Mouse (Mus musculus): ENCODE measurements around the gene Sectm1b. TPM values are rescaled to one million over a fixed set of nuclear protein-coding genes. Genes with fewer than 3 reads are reported as not detected.
"Not testable (repeated sequence)": the region's sequence is repeated elsewhere in the genome, so short reads cannot be mapped to it uniquely, and the experiment has no call there.

Sectm1b gene
- not detected for total RNA-seq (2021)

DNA sequence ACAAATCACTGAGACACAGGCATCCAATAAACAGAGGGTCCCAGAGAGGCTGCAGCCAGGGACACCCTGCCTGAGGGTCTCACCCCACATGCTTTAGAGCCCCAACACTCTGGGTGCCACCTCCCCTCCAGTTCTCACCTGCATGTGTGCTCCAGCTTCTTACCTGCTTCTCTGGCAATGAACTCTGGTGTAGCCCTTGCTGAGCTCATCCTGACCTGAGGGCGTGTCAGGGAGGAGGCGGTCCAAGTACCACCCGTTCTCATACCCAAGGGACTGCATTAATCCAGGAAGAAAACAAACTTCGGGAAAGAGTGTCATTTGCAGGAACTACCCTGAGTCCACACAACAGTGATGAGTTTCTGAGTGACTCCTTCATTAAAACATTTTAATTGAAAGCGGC lies at the start of gene Sectm1b:
TSS of gene Sectm1b (minus strand) at position 191 of the 400 bp plus-strand sequence.
- DNase-seq (ENCODE audit: low spot score), result no peak
- intact Hi-C loops (cut with DNase I), result loop anchor here (5.0 kb wide), 2 partner anchors 59 to 139 kb away; partner anchors contain the start of genes Hexdc and Ogfod3

DNA sequence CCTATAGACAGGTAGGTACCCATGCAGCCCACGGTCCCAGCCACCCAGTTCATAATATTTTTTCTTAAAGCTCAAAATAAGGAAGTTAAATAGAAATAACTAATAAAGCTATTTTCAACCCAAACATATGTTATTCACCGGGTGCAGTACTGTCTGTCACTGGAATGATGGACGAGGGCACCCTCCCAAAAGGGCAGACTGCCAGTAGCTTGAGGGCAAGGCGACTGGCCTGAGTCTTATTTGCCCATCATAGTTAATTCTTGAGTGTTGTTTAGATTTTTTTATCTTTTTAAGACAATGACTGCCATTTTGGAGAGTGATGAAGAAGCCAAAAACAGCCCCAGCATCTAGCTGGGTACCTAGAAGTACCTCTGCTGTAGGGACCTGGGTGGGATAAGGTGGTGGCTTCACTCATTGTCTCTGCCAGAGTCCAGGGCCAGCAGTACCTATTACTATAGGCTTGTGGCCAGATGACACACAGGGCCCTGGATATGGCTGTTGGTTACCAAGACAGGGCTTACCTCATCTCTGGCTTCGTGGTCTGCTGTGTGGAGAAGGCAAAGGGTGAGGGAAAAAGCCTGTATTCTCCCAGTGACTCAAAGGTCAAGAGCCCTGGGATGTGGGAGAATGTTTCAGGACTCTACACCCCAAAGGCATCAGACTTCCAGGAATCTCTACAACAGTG lies 48.9 kb upstream of the Sectm1b start:
- intact Hi-C loops (cut with DNase I), result no loop called here
- DNase-seq (ENCODE audit: low spot score), result no peak

DNA sequence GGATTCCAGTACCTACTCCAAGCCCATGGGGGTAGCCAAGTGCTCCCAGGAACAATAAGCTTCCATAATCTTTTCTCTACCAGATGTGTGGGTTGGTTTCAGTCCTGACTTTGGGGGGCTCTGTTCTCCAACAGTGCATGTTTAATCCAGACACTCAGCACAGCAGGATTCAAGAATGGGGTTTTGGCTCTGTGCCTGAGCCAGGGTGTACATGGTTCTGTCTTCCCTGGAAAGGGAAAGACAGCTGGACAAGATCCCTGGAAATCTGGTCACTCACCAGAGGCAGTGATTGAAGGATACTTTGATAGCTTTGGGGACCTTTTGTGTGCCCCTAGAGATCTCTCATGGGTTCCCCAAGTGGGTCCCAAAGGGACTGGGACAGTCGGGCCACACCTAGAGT lies 48.2 kb upstream of the Sectm1b start:
- no peak for DNase-seq (ENCODE audit: low spot score)
- intact Hi-C loops (cut with DNase I), result no loop called here

DNA sequence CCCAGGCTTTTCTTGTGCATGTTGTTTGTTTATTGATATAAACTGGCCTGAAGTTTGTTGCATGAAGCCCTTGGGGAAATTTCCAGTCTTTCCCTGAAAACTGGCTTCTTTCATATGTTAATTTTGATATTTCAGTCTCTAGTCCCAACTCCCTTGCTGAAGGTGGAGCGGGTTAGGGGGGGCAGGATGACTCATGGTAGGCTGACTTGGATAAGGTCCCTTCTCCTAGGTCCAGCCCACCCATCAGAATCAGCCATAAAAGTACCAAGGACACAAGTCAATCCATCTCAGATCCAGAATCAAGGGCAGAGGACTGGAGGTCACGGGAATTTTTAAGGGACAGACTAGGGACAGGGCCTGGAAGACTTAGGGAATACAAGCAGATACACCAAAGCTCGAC lies 47.7 kb upstream of the Sectm1b start:
- no peak for DNase-seq (ENCODE audit: low spot score)
- intact Hi-C loops (cut with DNase I), result no loop called here

DNA sequence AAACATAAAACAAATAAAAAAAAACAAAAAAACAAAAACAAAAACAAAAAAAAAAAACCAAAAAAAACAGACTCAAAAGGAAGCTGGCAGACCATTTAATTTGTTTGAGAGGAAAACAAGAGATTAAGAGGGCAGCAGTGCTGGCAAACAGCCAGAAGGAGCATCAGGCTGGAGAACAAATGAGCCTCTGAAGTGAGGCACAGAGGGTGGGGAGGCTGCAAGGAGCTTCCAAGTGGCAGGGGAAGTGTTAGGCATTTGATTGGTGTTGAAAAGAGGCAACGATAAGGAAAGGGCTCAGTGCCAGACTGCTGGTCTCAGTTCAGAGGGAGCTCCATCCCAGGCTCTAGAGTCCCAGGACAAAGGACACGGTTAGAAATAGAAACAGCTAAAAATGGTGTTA lies 46.6 kb upstream of the Sectm1b start:
- intact Hi-C loops (cut with DNase I), result no loop called here
- DNase-seq (ENCODE audit: low spot score), result peak; percentile 47

DNA sequence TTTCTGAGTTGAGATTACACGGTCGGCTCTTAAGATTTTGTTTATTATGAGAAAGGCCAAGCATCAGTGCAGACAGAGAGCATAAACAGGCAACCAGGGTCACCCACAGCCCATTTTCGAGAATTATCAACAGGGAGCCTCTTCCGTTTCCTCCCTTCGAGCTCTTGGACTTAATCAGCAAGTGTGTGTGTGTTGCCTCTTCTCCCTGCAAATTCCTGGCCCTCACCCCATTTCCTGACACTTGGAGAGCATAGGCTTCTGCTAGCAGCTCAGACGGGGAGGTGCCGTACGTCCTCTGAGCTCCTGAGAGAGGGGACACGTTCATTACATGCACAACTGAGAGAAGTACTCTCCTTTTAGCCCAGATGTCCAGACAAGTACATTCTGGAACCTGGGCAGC lies 44.7 kb upstream of the Sectm1b start:
- DNase-seq (ENCODE audit: low spot score), result no peak
- intact Hi-C loops (cut with DNase I), result no loop called here

DNA sequence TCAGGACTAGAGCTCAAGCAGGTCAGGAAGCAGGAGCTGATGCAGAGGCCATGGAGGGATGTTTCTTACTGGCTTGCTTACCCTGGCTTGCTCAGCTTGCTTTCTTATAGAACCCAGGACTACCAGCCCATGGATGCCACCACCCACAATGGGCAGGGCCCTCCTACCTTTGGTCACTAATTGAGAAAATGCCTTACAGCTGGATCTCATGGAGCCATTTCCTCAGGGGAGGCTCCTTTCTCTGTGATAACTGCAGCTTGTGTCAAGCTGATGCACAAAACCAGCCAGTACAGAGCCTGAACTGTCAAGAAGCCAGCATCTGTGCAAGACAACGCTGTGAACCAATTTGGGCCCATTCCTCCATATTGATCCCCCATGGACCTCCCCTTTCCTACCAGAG lies 43.9 kb upstream of the Sectm1b start:
- DNase-seq (ENCODE audit: low spot score); intact Hi-C loops (cut with DNase I): not testable (repeated sequence)

DNA sequence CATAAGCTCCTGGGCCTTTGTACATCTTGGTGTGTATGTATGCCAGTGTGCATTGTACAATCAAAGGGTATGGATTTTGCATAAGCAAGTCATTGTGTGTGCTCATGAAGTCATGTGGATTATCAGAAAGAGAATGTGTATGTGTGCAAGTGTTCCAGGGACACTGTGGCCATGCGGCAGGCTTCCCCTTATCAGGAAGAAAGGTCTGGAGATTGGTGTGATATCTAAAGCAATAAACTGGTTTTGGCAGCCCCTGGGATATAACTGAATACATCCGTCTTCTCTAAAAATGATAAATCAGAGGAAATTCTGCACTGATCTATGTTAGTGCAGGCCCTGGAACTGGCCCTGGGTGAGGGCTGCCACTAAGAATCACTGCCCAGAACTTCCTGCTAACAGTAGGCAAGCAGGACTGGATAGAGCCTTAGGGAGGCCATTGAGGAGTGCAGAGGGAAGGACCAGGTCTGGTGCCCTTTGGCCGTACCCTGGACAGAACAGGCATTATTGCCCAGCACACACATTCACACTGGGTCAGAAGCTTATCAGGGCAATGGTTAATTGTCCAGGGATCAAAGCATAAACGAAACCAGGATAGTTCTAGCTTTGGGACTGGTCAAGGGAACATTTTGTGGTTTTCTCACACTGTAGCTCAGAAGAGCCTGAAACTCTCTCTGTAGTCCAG lies 37.9 kb upstream of the Sectm1b start:
- no peak for DNase-seq (ENCODE audit: low spot score)
- intact Hi-C loops (cut with DNase I), result no loop called here

DNA sequence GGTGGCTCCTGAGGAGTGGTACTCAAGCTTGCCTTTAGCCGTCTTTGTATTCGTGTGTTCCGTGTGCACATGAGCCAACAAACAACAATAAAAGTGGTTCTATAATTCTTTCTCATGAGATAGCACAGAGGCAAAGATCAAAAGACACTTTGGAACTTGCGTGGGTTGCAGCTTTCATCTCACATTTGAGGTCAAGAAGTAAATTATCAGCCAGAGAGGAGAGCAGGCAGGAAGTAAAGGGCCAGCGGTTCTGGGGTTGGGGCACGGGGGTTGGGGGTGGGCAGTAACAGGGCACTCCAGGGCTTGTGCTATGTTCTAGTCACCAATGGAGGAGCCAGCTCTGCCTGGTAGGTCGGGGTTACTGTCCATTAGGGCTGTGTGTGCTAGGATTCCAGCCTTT lies 37.3 kb upstream of the Sectm1b start:
- no peak for DNase-seq (ENCODE audit: low spot score)
- intact Hi-C loops (cut with DNase I), result no loop called here

DNA sequence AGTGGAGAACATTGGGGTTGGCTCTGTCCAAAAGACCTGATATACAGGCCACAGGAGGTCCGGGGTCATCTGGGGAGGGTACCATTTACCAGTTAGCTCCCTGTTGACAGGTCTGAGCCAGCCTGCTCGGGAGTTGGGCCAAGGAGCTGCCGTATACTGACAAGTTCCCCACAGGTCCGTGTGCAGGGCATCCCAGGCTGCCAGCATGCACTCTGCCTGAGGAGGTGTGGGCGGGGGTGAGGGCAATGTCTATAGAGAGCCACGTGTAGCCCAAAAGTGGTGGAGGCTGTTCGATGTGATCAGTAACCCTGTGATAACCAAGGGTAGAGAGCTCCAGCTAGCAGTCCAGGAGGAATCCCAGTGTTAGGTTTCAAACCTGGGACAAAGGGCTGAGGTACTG lies 36.4 kb upstream of the Sectm1b start:
- intact Hi-C loops (cut with DNase I), result no loop called here

DNA sequence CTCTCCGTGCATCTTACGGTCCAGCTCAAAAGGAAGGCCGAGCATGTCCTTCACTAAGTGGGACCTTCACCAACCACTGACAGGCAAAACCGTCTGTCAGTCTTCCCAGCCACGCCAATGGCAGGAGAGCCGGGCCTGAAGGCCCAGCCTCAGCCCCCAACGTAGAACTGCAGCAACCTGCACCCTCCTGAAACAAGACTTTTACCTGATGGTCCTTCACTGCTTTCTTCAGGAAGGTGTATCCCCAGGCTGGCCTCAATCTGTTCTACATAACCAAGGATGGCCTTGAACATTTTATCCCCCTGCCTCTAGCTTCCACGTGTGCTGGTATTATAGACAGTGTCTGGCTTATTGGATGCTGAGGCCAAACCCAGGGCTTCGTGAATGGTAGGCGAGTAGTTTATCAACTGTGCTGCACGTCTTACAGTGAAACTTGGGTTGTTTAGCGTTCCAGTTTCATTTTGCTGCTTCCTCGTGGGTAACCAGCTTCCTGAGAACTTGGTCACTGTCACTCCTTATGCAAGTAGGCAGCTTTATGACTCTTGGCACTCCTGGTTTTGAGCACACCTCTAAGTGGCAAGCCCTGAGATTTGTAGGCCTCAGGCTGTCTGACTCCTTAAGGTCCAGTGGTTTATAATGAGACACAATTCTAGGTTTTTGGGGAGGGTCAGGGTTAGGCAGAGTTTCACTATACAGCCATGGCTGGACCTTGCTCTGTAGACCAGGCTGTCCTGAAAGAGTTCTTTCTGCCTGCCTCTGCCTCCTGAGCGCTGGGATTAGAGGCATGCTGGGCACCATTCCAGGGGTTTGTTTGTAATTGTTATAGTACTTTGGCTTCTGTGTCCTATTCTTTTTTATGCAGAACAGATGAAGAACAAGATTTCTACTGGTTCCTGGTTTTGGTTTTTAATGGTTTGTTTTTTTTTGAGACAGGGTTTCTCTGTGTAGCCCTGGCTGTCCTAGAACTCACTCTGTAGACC lies 29.5 kb upstream of the Sectm1b start:
- no peak for DNase-seq (ENCODE audit: low spot score)
- intact Hi-C loops (cut with DNase I), result no loop called here

More for the DNA sequence above, 36.4 kb upstream of the Sectm1b start:
- no peak for DNase-seq (ENCODE audit: low spot score)

DNA sequence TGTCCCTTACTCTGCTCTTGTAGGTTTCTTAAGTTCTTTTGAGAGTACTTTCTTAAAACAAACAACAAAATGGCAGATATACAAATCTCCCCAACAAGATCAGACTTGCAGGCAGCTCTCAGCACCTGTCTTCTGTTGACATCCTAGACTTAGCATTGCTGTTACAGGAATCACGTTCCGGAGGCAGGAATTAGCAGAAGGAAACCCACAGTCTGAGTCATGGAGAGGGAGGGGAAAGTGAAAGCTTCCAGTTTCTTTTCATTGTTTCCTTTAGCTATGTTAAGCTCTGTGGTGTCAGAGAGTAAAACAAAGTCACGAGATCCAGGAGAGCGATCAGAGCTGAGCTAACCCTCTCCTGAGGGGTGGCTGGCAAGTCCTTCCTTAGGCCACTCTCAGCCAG lies 27.6 kb upstream of the Sectm1b start:
- intact Hi-C loops (cut with DNase I), result no loop called here
- no peak for DNase-seq (ENCODE audit: low spot score)

DNA sequence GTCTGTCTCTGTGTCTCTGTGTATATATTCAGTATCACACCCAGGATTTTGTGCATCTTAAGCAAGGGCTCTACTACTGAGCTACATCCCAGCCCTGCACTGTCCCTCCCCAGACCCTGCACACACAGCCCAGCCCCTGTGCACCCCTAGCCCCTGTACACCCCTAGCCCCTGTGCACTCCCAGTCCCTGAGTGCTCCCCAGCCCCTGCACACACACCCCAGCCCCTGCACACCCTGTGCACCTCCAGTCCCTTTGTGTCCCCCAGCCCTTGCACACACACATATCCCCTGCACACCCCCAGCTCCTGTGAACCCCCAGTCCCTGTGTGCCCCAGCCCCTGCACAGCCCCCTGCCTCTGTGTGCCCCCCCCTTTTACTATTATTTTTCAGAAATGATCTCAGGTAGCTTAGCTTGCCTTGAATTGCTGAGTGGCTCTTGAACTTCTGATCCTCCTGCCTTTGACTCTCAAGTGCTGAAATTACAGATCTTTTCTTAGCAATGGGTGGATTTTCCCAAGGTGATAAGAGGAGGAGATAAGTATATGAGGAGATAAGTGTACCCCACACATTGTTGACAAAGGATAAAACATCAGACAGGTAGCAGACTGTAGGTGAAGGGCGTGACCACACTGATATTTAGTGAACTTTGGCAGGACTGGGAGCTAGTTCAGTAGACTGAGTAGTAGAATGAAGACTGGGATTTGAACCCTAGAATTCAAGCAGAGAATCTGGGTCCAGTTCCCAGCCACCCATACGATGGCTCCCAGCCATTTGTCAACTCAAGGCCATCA lies 26.6 kb upstream of the Sectm1b start:
- DNase-seq (ENCODE audit: low spot score), result no peak
- intact Hi-C loops (cut with DNase I), result no loop called here

DNA sequence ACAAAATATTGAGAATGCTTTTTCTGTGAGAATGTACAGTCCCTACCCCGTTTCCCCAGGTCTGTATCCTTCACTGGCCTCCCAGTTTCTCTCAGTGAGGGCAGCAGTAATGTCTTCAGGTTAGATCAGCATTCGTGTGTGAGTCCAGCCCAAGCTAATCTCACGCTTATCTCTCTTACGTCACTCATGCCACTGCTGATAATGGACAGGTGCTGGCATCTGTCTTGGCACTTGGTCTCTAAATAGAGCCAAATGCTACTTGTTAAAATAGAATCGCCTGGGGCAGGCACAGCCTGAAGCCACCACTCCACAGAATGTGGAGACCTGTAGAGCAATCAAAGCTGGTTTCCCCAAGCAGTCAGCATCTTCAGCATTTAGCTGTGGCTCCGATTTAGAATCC lies 25.6 kb upstream of the Sectm1b start:
- intact Hi-C loops (cut with DNase I), result no loop called here
- no peak for DNase-seq (ENCODE audit: low spot score)

DNA sequence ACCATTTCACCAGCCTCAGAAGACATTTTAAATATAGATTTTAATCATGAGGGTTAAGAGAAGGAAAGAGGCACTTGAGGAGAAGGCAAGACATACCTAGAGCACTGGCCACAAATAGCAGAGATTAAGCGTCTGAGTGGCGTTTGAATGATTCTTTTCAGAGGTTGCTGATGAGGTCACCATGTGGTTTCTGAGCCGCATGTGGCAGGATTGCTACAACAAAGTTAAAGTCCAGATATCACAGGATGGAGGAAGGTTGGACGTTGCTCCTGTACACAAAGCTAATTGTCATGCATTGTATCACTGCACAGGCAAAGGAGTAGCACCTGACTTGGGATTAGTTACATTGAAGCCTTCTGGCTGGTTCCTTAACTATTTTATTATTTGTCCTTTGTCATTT lies 22.9 kb upstream of the Sectm1b start:
- no peak for DNase-seq (ENCODE audit: low spot score)
- intact Hi-C loops (cut with DNase I), result no loop called here

DNA sequence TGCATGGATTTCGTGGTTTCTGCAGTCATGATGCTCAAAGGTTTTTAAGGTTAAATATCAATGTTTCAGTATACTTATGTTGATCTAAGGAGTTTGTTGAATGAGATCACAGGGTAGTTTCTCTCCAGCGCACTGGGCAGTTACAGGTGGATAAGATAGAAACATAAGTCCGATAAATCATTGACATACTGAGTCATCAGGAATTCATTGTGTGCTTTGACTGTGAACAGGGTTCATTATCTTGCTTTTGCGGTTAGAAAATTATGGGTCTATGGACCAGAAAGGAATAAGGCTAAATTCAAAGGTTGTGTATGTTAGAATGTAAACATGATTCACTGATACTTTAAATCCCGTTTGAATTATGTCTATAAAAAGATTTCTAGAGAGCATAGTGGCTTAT lies 21.8 kb upstream of the Sectm1b start:
- intact Hi-C loops (cut with DNase I), result no loop called here
- DNase-seq (ENCODE audit: low spot score), result no peak

DNA sequence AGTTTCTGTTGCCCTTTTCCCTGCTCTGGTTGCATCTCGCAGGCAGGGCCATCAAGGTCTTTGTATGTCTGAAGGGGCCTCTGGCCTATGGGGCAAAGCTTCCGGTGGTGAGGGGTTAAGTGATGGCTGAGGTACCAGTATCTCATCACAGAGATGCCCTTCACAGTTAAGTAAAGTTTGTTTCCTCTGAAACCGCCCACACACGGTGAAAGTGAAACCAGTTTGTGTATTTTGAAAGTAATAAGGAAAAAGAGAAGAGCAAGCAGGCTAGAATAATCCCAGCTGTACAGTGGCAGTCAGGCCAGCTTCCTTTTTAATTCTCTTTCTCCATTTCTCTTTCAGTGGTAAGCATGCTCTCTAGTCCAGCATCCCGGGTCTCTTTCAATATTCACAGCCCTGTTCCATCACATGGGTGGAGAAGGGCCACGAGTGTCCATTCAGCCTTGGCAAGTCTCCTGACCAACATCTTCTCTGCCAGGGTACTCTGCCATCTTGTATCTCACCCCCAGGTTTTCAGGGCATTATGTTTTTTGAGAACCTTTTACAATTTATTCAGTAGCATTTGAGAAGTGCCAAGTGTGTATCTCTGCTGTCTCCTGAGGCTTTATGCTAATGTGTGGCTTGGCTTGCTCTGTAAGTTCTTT lies 19.6 kb upstream of the Sectm1b start:
- DNase-seq (ENCODE audit: low spot score), result no peak
- intact Hi-C loops (cut with DNase I), result no loop called here

DNA sequence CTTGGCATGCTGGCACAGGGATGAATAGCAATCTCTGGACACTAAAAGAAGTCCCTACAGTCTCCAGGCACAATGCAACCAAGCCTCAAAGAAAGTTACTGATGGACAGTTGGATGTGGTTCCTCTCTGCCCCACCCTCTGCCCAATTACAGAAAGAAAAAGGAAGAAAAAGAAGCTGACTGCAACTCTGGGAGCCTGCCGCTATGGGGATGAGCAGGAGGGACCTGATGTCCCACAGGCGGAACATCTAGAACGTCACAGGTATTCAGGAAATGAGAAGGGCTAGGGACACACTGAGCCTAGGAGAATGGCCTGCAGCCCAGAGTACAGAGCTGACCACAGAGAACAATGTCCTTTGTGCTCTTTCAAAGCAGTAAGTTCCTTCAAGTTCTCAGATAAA lies 18.9 kb upstream of the Sectm1b start:
- DNase-seq (ENCODE audit: low spot score), result no peak
- intact Hi-C loops (cut with DNase I), result no loop called here

DNA sequence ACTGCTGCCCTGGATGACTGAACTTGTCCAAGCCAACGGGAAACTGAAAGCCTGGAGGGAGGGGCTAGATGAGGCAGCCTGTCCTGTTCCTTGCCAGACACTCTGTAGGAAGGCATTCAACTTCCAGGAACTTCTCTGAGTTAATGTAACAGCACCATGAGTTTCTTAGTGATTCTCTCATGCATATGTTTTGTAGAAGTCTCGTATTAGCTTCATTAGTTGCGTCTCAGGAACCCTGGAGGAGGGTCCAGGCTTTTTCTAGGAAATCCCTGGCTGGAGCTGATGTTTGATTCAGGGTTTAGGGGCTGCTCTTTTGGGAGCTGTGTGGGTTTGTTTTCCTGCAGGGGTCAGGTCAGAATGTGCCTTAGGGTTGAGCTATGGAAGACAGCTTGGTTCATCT lies 17.8 kb upstream of the Sectm1b start, which contains the start of gene Sectm1a:
TSS of gene Sectm1a (minus strand) at position 101 of the 400 bp plus-strand sequence.
- intact Hi-C loops (cut with DNase I), result no loop called here
- DNase-seq (ENCODE audit: low spot score), result no peak
